Mouse (Mus musculus) gastrocnemius, adult 2 months (tissue): ENCODE results near the gene Rpgrip1l. TPM values are rescaled to one million over a fixed set of nuclear protein-coding genes. Genes with fewer than 3 reads are reported as not detected.

Experiments used
- DNase-seq: peaks from one replicate; pipeline ENCODE4 v3.0.0; 2022
- H3K27ac ChIP-seq: fragments of 200-600 bp; 2 replicates; pipeline ENCODE4 v1.8.1; 2022; ENCODE audit warnings: mild to moderate bottlenecking
- H3K4me3 ChIP-seq: fragments of 200-600 bp; 2 replicates; pipeline ENCODE4 v1.8.1; 2022; ENCODE audit warnings: mild to moderate bottlenecking, moderate library complexity
- CTCF ChIP-seq: fragments of 200-600 bp; IDR thresholded peaks from 2 replicates; pipeline ENCODE4 v1.8.1; 2022; ENCODE audit warnings: antibody characterized with exemption, mild to moderate bottlenecking, moderate library complexity
- intact Hi-C: fragments of 180-260 bp; cut with DNase I; formaldehyde crosslinking; loops from one replicate; pipeline ENCODE4 v1.15.1; 2025
- total RNA-seq, 2 experiments: library from RNA; stranded (reverse); gene quantifications; 2 replicates each; pipeline ENCODE4 v1.2.3; 2021

Gene Rpgrip1l
- total RNA-seq, 2 experiments from 2014 or later, result 2.0 to 2.3 TPM

GRCm38 (mm10) chr8:91207676-91208075, 105.4 kb downstream of the Rpgrip1l start:
- DNase-seq, result no peak
- Histone ChIP-seq H3K27ac (no peak overlapping the region), H3K4me3 (no peak overlapping the region)
- intact Hi-C loops, result no loop called here
- TF ChIP-seq CTCF, result no peak

- H3K27ac ChIP-seq, result no peak overlapping the region
- DNase-seq, result no peak
- intact Hi-C loops, result no loop called here
- TF ChIP-seq CTCF, result no peak
- H3K4me3 ChIP-seq, result no peak overlapping the region
Observed at GRCm38 (mm10) chr8:91205897-91206296, 107.2 kb downstream of the Rpgrip1l start.

- H3K27ac ChIP-seq, result no peak overlapping the region
- intact Hi-C loops, result no loop called here
- no peak for DNase-seq
- no peak overlapping the region for H3K4me3 ChIP-seq
- TF ChIP-seq CTCF, result no peak
Observed at GRCm38 (mm10) chr8:91201184-91201583, 111.9 kb downstream of the Rpgrip1l start.

GRCm38 (mm10) chr8:91199876-91200275, 113.2 kb downstream of the Rpgrip1l start, which contains the start of gene Aktip:
Aktip (minus strand) TSS chr8:91199976.
- DNase-seq, result no peak

GRCm38 (mm10) chr8:91198036-91198435, 115.0 kb downstream of the Rpgrip1l start:
- DNase-seq, result no peak

More at GRCm38 (mm10) chr8:91199876-91200275, 113.2 kb downstream of the Rpgrip1l start, which contains the start of gene Aktip:
- TF ChIP-seq CTCF, result no peak
- intact Hi-C loops, result no loop called here
- no peak within 1 kb of the TSS for H3K27ac ChIP-seq
- H3K4me3 ChIP-seq, result no peak within 1 kb of the TSS

GRCm38 (mm10) chr8:91197233-91197632, 115.8 kb downstream of the Rpgrip1l start:
- TF ChIP-seq CTCF, result no peak
- no peak overlapping the region for H3K27ac ChIP-seq
- no peak overlapping the region for H3K4me3 ChIP-seq
- intact Hi-C loops, result no loop called here
- no peak for DNase-seq

More at GRCm38 (mm10) chr8:91198036-91198435, 115.0 kb downstream of the Rpgrip1l start:
- H3K27ac ChIP-seq, result no peak overlapping the region
- intact Hi-C loops, result no loop called here
- no peak overlapping the region for H3K4me3 ChIP-seq
- TF ChIP-seq CTCF, result no peak

- intact Hi-C loops, result no loop called here
- TF ChIP-seq CTCF, result peak; percentile 9; the same call in 1 of the 2 replicates
- H3K27ac ChIP-seq, result no peak overlapping the region
- H3K4me3 ChIP-seq, result no peak overlapping the region
- no peak for DNase-seq
Observed at GRCm38 (mm10) chr8:91196661-91197060, 116.4 kb downstream of the Rpgrip1l start.

GRCm38 (mm10) chr8:91194081-91194480, 119.0 kb downstream of the Rpgrip1l start:
- Histone ChIP-seq H3K27ac (no peak overlapping the region), H3K4me3 (no peak overlapping the region)
- intact Hi-C loops, result no loop called here
- no peak for TF ChIP-seq CTCF
- no peak for DNase-seq

GRCm38 (mm10) chr8:91192941-91193340, 120.1 kb downstream of the Rpgrip1l start:
- TF ChIP-seq CTCF, result no peak
- intact Hi-C loops, result no loop called here
- no peak overlapping the region for H3K4me3 ChIP-seq
- DNase-seq, result no peak
- H3K27ac ChIP-seq, result no peak overlapping the region

- Histone ChIP-seq H3K4me3 (no peak overlapping the region), H3K27ac (no peak overlapping the region)
- TF ChIP-seq CTCF, result peak; percentile 76
- intact Hi-C loops, result no loop called here
- peak; percentile 64 for DNase-seq
Observed at GRCm38 (mm10) chr8:91190816-91191340, 122.2 kb downstream of the Rpgrip1l start.

GRCm38 (mm10) chr8:91188152-91188551, 124.9 kb downstream of the Rpgrip1l start:
- DNase-seq, result no peak
- Histone ChIP-seq H3K27ac (no peak overlapping the region), H3K4me3 (no peak overlapping the region)
- no peak for TF ChIP-seq CTCF
- intact Hi-C loops, result no loop called here

- intact Hi-C loops, result no loop called here
- TF ChIP-seq CTCF, result no peak
- H3K27ac ChIP-seq, result no peak overlapping the region
- DNase-seq, result no peak
- no peak overlapping the region for H3K4me3 ChIP-seq
Observed at GRCm38 (mm10) chr8:91186372-91186771, 126.7 kb downstream of the Rpgrip1l start.

GRCm38 (mm10) chr8:91177708-91178107, 135.4 kb downstream of the Rpgrip1l start:
- intact Hi-C loops, result no loop called here
- TF ChIP-seq CTCF, result 0 out of 2 replicates have a peak, but pooled peaks have one; percentile 11
- no peak overlapping the region for H3K27ac ChIP-seq
- no peak overlapping the region for H3K4me3 ChIP-seq
- no peak for DNase-seq

GRCm38 (mm10) chr8:91176176-91176575, 136.9 kb downstream of the Rpgrip1l start:
- TF ChIP-seq CTCF, result no peak
- Histone ChIP-seq H3K27ac (no peak overlapping the region), H3K4me3 (no peak overlapping the region)
- intact Hi-C loops, result no loop called here
- no peak for DNase-seq
